Mouse (Mus musculus): Measurements from ENCODE around the gene Il6st. TPM values are rescaled to one million over a fixed set of nuclear protein-coding genes. Genes with fewer than 3 reads are reported as not detected.

Il6st gene
- polyA plus RNA-seq, 1 experiment: 19.5 TPM

DNA sequence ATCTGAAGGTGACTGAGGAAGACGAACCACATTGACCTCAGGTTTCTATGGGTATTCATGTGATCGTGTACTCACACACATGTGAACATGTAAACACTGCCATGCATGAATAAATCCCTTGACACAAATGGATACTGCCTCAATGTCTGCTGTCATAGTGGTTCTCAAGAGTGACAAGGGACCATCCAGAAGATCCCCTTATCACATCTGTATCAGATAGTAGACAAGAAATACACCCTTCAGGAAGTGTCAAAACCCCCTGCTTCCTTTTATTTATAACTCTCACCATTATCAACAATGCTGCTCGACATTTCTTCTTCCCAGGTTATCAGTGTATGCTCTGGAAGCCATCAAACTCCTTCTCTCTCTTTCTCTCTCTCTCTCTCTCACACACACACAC is 13.7 kb upstream of the Il6st start:
- no peak for DNase-seq (ENCODE audit: low read depth)
- TF ChIP-seq CTCF (IDR thresholded peaks at IDR 0.05; ENCODE audit: borderline replicate concordance, extremely low read depth, insufficient read depth, insufficient read length) (no peak), POLR2A (IDR thresholded peaks at IDR 0.05; ENCODE audit: borderline replicate concordance, extremely low read depth, insufficient read depth, insufficient read length, poor library complexity, severe bottlenecking) (no peak)

GRCm38 (mm10) chr13:112457366-112457765 is 6.5 kb upstream of the Il6st start:
- TF ChIP-seq POLR2A (IDR thresholded peaks at IDR 0.05; ENCODE audit: borderline replicate concordance, extremely low read depth, insufficient read depth, insufficient read length, poor library complexity, severe bottlenecking) (no peak), CTCF (IDR thresholded peaks at IDR 0.05; ENCODE audit: borderline replicate concordance, extremely low read depth, insufficient read depth, insufficient read length) (no peak)
- no peak for DNase-seq (ENCODE audit: low read depth)

- no peak for DNase-seq (ENCODE audit: low read depth)
- no peak for TF ChIP-seq POLR2A (IDR thresholded peaks at IDR 0.05; ENCODE audit: borderline replicate concordance, extremely low read depth, insufficient read depth, insufficient read length, poor library complexity, severe bottlenecking)
- TF ChIP-seq CTCF (IDR thresholded peaks at IDR 0.05; ENCODE audit: borderline replicate concordance, extremely low read depth, insufficient read depth, insufficient read length): no peak
Observed at GRCm38 (mm10) chr13:112458016-112458415, 5.9 kb upstream of the Il6st start.

- DNase-seq (ENCODE audit: low read depth): no peak
- no peak for TF ChIP-seq POLR2A (IDR thresholded peaks at IDR 0.05; ENCODE audit: borderline replicate concordance, extremely low read depth, insufficient read depth, insufficient read length, poor library complexity, severe bottlenecking)
- no peak for TF ChIP-seq CTCF (IDR thresholded peaks at IDR 0.05; ENCODE audit: borderline replicate concordance, extremely low read depth, insufficient read depth, insufficient read length)
Observed at GRCm38 (mm10) chr13:112458435-112459018, 5.3 kb upstream of the Il6st start.

DNA sequence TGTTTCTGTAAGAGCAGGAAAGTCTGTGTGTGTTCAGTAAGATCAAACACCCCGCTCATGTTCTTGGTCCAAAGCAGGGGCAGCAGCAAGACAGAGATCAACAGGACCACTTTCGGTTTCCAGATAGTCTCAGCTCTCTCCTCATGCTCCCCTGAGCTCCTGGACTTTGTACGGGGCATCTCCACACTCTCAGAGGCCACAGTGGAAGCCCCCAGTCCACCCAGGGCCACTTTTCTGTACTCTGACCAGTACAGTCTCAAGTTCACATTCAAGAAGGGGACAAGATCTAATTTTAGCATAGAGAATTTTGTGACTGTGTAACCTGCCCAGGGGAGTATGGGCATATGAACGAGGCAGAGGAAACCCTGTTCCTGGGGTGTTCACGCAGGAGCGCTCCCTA is 3.9 kb upstream of the Il6st start:
- TF ChIP-seq POLR2A (IDR thresholded peaks at IDR 0.05; ENCODE audit: borderline replicate concordance, extremely low read depth, insufficient read depth, insufficient read length, poor library complexity, severe bottlenecking) (no peak), CTCF (IDR thresholded peaks at IDR 0.05; ENCODE audit: borderline replicate concordance, extremely low read depth, insufficient read depth, insufficient read length) (no peak)

DNA sequence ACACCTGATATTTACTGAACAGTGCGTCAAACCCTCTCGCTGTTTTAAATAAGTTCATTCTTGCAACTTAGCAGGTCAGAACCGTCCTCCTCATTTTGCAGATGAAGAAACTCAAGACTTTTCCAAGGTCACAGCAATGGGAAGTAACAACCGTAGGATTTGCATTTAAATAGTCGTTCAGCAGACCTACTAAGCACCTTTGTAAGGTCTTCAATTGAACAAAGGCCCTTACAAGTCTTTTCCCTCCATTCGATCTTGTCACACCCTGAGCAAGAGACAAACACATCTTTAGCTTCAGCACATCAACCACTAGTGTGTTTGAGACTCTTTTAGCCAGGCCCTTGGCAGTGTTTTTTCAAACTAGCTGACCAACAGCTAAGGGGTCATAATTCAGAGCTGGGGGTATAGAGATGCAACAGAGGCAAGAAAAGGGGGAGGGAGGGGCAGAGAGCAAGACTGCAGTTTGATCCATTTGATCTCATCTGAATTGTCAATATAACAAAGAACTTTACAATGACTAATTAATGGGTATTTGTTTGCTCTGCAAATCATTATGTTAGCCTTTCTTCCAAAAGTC is 1.4 kb upstream of the Il6st start:
- TF ChIP-seq CTCF (IDR thresholded peaks at IDR 0.05; ENCODE audit: borderline replicate concordance, extremely low read depth, insufficient read depth, insufficient read length) (no peak), POLR2A (IDR thresholded peaks at IDR 0.05; ENCODE audit: borderline replicate concordance, extremely low read depth, insufficient read depth, insufficient read length, poor library complexity, severe bottlenecking) (no peak)
- no peak for DNase-seq (ENCODE audit: low read depth)

More for the DNA sequence above, 3.9 kb upstream of the Il6st start:
- DNase-seq (ENCODE audit: low read depth): no peak

- TF ChIP-seq POLR2A (IDR thresholded peaks at IDR 0.05; ENCODE audit: borderline replicate concordance, extremely low read depth, insufficient read depth, insufficient read length, poor library complexity, severe bottlenecking): no peak
- no peak for TF ChIP-seq CTCF (IDR thresholded peaks at IDR 0.05; ENCODE audit: borderline replicate concordance, extremely low read depth, insufficient read depth, insufficient read length)
- DNase-seq (ENCODE audit: low read depth): no peak
Observed at GRCm38 (mm10) chr13:112463337-112463802, 500 bp upstream of the Il6st start.

GRCm38 (mm10) chr13:112464626-112465287 is 887 bp downstream of the Il6st start:
- TF ChIP-seq POLR2A (IDR thresholded peaks at IDR 0.05; ENCODE audit: borderline replicate concordance, extremely low read depth, insufficient read depth, insufficient read length, poor library complexity, severe bottlenecking) (no peak), CTCF (IDR thresholded peaks at IDR 0.05; ENCODE audit: borderline replicate concordance, extremely low read depth, insufficient read depth, insufficient read length) (no peak)
- DNase-seq (ENCODE audit: low read depth): peak; percentile 24

GRCm38 (mm10) chr13:112465585-112465984 is 1.7 kb downstream of the Il6st start:
- TF ChIP-seq CTCF (IDR thresholded peaks at IDR 0.05; ENCODE audit: borderline replicate concordance, extremely low read depth, insufficient read depth, insufficient read length): no peak
- no peak for TF ChIP-seq POLR2A (IDR thresholded peaks at IDR 0.05; ENCODE audit: borderline replicate concordance, extremely low read depth, insufficient read depth, insufficient read length, poor library complexity, severe bottlenecking)
- DNase-seq (ENCODE audit: low read depth): no peak

DNA sequence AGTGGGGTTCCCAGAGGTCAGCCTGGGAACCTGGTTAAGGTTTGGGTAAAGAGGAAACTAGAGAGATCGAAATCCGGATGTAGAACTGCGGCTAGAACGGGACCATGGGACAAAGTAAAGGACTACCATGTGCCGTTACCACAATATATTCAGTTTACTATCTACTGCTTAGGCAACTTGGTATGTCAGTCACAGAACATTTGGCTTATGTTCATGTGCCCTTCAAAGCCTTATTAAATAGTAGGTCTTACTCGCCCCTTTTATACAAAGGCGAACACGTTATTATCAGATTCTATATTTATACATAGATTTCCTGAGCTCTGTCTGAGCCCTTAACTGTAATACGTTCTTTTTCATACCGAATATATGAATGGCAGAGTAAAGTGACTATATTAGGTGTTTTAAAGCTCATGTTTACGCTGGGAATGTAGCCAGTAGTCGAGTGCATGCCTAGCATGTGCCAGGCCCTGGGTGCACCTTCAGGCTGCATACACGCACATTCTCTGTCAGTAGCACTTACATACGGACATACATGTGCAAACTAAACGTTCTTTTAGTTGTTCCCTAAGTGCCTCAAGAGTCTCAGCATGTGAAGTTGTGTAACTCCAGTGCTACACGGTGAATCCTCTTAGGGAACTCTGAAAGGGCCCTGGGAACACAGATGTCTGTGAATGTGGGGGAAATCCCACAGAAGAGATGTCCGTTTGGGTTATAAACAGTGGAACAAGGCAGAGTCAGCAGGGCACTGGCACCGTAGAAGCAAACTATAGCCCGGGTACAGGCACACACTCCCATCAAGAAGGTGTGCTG is 2.5 kb downstream of the Il6st start:
- DNase-seq (ENCODE audit: low read depth): no peak

GRCm38 (mm10) chr13:112466946-112467255 is 3.0 kb downstream of the Il6st start:
- TF ChIP-seq POLR2A (IDR thresholded peaks at IDR 0.05; ENCODE audit: borderline replicate concordance, extremely low read depth, insufficient read depth, insufficient read length, poor library complexity, severe bottlenecking) (no peak), CTCF (IDR thresholded peaks at IDR 0.05; ENCODE audit: borderline replicate concordance, extremely low read depth, insufficient read depth, insufficient read length) (no peak)
- DNase-seq (ENCODE audit: low read depth): no peak

More for the DNA sequence above, 2.5 kb downstream of the Il6st start:
- TF ChIP-seq POLR2A (IDR thresholded peaks at IDR 0.05; ENCODE audit: borderline replicate concordance, extremely low read depth, insufficient read depth, insufficient read length, poor library complexity, severe bottlenecking) (no peak), CTCF (IDR thresholded peaks at IDR 0.05; ENCODE audit: borderline replicate concordance, extremely low read depth, insufficient read depth, insufficient read length) (no peak)

Measured in brain, embryonic 14.5 days (tissue).